Mouse (Mus musculus) lung, embryonic 16.5 days (tissue): ENCODE measurements around the gene Pard3. TPM values are rescaled to one million over a fixed set of nuclear protein-coding genes. Genes with fewer than 3 reads are reported as not detected.

Source experiments
- ATAC-seq: fragments of 200-750 bp; cut with Nextera tagmentation; 2 replicates; pipeline ENCODE4 v1.8.0; 2017; ENCODE audit warnings: low read depth, mild to moderate bottlenecking, moderate library complexity
- H3K27ac ChIP-seq: fragments of 300-500 bp; sonication (generic); 2 replicates; pipeline ENCODE4 v1.5.1; 2014; ENCODE audit warnings: mild to moderate bottlenecking, control low read depth, low read length
- H3K27me3 ChIP-seq: fragments of 300-500 bp; sonication (generic); 2 replicates; pipeline ENCODE4 v1.6.1; 2014; ENCODE audit warnings: low read depth, low read length, mixed read lengths; ENCODE audit not compliant: control insufficient read depth, insufficient read depth
- H3K36me3 ChIP-seq: fragments of 300-500 bp; sonication (generic); 2 replicates; pipeline ENCODE4 v1.6.1; 2014; ENCODE audit warnings: low read length; ENCODE audit not compliant: control insufficient read depth, insufficient read depth
- H3K4me1 ChIP-seq: fragments of 300-500 bp; sonication (generic); replicated peaks from 2 replicates; pipeline ENCODE4 v1.6.1; 2014; ENCODE audit warnings: low read length, mixed read lengths; ENCODE audit not compliant: control insufficient read depth, insufficient read depth
- H3K4me2 ChIP-seq: fragments of 300-500 bp; sonication (generic); 2 replicates; pipeline ENCODE4 v1.6.1; 2014; ENCODE audit warnings: low read depth, low read length, control low read depth
- H3K4me3 ChIP-seq: fragments of 300-500 bp; sonication (generic); 2 replicates; pipeline ENCODE4 v1.5.1; 2014; ENCODE audit warnings: mild to moderate bottlenecking, low read length, control low read depth
- H3K9ac ChIP-seq: fragments of 300-500 bp; sonication (generic); 2 replicates; pipeline ENCODE4 v1.6.1; 2014; ENCODE audit warnings: low read length, control low read depth
- H3K9me3 ChIP-seq: fragments of 300-500 bp; sonication (generic); 2 replicates; pipeline ENCODE4 v1.6.1; 2016; ENCODE audit warnings: low read length; ENCODE audit not compliant: control insufficient read depth
- WGBS: fragments of 180-500 bp; shearing (Covaris S2); extraction: QIAGEN DNeasy Blood & Tissue Kit; methylation state at CpG from one replicate; pipeline ENCODE4 v1.1.7; 2014; 5-methylcytosine and 5-hydroxymethylcytosine counted together
- polyA plus RNA-seq: library from polyadenylated mRNA; unstranded; fragments of >200 nt; fragmentation: Nextera tagmentation; extraction: Ambion mirVana; gene quantifications from 2 replicates; pipeline ENCODE4 v1.2.1, GENCODE M21; 2015

The Pard3 gene
- polyA plus RNA-seq, 1 experiment from 2014 or later = 19.0 TPM

DNA sequence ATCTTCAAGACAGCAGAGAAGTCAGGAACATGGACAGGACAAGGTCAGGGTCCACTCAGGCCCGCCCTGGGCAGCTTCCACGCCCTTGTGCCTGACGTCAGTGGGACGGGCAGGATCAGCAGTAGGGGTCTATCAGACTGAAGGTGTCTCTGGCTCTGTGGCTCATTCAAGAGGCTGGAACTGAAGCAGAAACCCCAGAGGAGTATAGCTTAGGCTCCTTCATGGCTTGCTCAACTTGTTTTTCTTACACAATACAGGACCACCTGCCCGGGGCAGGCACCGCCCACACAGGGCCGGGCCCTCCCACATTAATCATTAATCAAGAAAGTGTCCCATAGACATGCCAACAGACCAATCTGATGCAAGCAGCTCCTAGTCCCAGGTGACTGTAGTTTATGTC lies 12.8 kb downstream of the Pard3 start:
- Histone ChIP-seq H3K4me1 (peaks cover 52% of the 10 kb centered on the region), H3K9me3 (no peaks in the 10 kb centered on the region), H3K27ac (no peak overlapping the region), H3K4me2 (no peak overlapping the region), H3K36me3 (no peaks in the 10 kb centered on the region), H3K27me3 (no peaks in the 10 kb centered on the region), H3K4me3 (no peak overlapping the region), H3K9ac (no peak overlapping the region)
- peak; percentile 63 for ATAC-seq
- 69% methylated on average over 7 of the region's 7 CpGs for WGBS

DNA sequence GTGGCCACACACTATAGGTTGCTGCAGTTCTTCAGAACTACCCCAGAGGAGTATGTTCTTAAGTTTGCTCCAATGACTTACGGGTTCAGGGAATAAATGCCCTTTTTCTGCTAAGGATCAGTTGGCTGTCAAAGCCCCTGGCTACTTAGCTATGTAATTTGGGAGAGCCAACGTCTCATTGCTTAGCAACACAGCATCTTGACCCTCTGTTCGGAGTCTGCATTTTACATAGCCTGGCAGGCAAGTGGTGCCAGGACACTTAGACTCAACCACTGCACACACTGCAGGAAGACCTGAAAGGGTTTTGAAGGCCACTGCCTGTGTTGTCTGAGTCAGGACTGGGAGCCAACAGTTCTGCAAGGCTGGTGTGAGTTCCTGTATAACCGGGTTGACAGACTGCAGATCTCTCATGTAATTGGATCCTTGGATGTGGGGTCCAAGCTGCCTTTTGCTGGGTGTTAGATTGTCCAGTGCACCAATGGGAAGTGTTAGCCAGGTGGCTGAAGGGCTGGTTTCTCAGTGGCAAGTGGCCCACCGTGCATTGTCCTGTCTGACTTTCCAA lies 15.6 kb downstream of the Pard3 start:
- H3K4me1 ChIP-seq = peaks cover 55% of the 10 kb centered on the region
- no peaks in the 10 kb centered on the region for H3K36me3 ChIP-seq
- H3K4me2 ChIP-seq = no peak overlapping the region
- WGBS = 40% methylated on average over 5 of the region's 5 CpGs
- no peaks in the 10 kb centered on the region for H3K27me3 ChIP-seq
- no peaks in the 10 kb centered on the region for H3K9me3 ChIP-seq
- H3K4me3 ChIP-seq = no peak overlapping the region
- H3K27ac ChIP-seq = no peak overlapping the region
- H3K9ac ChIP-seq = no peak overlapping the region
- peak; percentile 29; the same call in 1 of the 2 replicates for ATAC-seq

DNA sequence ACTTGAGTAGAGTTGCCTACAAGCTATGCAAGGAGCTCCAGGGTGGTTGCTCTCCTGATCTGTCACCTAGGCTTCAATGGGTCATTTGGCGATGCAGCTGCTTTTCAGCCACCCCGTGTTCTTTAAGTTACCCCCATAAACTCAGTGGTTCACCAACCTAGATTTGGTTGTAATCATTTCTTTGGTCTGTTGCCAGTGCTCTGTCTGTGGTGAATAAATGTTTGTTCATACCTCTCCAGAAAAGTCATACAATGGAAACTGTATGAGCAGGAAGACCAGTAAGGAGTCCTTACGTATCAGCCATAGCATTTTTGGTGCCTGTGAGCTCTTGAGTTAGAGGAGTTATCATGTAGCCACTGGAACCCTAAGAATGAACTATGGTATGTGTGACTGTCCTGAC lies 17.6 kb downstream of the Pard3 start:
- WGBS = 53% methylated on average over 3 of the region's 3 CpGs
- Histone ChIP-seq H3K36me3 (no peaks in the 10 kb centered on the region), H3K4me1 (peaks cover 51% of the 10 kb centered on the region), H3K27me3 (no peaks in the 10 kb centered on the region), H3K27ac (0 out of 2 replicates have a peak overlapping the region, but pooled peaks have one; percentile 10), H3K9ac (no peak overlapping the region), H3K4me2 (no peak overlapping the region), H3K4me3 (no peak overlapping the region), H3K9me3 (no peaks in the 10 kb centered on the region)
- ATAC-seq = no peak

DNA sequence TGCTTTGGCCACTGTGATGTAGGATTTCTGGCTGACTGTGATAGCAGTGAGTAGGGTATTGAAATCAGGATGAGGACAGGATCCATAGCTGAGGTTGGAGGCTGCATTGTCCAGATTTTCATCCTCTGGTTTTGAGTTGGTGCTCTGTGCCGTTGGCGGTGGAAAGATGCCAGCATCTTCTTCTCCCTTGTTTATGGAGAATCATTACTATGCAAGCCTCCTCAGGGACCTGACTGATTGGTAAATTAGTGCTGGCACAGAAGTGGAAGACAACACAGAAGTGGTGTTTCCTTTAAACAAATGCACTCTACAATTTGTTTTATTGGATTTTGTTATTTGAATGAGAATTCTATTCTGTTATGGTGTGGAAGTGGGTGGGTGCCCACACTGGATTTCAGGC lies 18.8 kb downstream of the Pard3 start:
- WGBS = 65% methylated on average over 2 of the region's 2 CpGs
- Histone ChIP-seq H3K27me3 (no peaks in the 10 kb centered on the region), H3K36me3 (no peaks in the 10 kb centered on the region), H3K27ac (no peak overlapping the region), H3K9ac (no peak overlapping the region), H3K4me2 (no peak overlapping the region), H3K9me3 (no peaks in the 10 kb centered on the region), H3K4me1 (peaks cover 45% of the 10 kb centered on the region), H3K4me3 (no peak overlapping the region)
- ATAC-seq = no peak

DNA sequence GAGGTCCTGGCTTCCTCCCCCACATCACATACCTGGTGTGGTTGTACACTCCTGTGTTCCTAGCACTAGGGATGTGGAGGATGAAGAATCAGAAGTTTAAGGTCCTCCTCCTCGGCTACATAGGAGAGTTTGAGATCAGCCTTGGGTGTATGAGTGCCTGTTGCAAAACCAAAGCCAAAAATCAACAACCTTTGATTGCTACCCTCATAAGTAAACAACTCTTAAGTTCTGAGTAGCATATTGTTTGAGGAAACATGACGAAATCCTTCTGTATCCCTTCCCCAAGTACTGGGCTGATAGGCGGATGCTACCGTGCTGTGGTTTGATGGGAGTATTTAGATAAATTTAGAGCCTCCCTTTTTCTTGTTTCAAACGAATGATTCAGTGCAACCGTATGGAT lies 20.9 kb downstream of the Pard3 start:
- no peaks in the 10 kb centered on the region for H3K9me3 ChIP-seq
- 47% methylated on average over 6 of the region's 6 CpGs for WGBS
- no peak for ATAC-seq
- no peak overlapping the region for H3K9ac ChIP-seq
- no peak overlapping the region for H3K4me2 ChIP-seq
- H3K4me3 ChIP-seq = no peak overlapping the region
- no peaks in the 10 kb centered on the region for H3K27me3 ChIP-seq
- H3K27ac ChIP-seq = no peak overlapping the region
- H3K36me3 ChIP-seq = no peaks in the 10 kb centered on the region
- peaks cover 46% of the 10 kb centered on the region for H3K4me1 ChIP-seq

DNA sequence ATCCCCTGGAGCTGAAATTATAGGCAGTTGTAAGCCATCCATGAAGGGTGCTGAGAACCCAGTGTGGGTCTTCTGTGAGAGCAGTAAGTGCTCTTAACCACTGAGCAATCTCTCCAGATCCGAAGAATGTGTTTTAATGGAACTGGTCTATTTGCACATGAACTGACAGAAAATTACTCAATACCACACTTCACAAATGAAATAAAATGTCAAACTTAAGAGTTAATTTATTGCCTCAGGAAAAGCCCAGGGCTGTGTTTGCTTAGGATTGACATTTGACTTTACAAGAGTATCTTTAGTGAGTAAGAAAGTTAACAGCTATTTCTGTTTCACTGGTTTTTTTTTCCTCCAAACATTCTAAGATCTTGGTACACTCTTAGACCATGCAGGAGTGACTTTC lies 23.7 kb downstream of the Pard3 start:
- Histone ChIP-seq H3K36me3 (no peaks in the 10 kb centered on the region), H3K9me3 (no peaks in the 10 kb centered on the region), H3K27ac (peak overlapping the region; percentile 68), H3K4me1 (peaks cover 39% of the 10 kb centered on the region), H3K9ac (no peak overlapping the region), H3K4me2 (no peak overlapping the region), H3K27me3 (no peaks in the 10 kb centered on the region), H3K4me3 (no peak overlapping the region)
- ATAC-seq = peak; percentile 49; the same call in 1 of the 2 replicates
- 38% methylated on average over 1 of the region's 1 CpGs for WGBS

DNA sequence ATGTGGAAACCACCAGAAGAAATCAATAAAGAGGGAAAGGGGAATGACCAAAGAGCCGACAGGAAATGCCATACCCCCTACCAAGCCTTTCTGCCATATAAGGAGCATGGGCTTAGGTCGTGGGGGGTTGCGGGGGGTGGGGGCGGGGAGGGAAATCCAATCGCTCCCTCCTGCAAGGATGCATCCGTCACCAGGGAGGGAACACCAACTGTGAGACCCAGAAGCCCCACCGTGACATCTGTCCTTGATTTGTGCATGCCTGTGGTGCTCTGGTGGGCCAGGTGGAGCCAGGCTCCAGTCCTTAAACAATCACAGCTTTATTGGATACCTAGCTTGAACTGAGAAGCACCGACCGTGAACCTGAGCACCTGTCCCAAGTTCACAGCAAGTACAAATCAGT lies 24.7 kb downstream of the Pard3 start:
- Histone ChIP-seq H3K27me3 (no peaks in the 10 kb centered on the region), H3K9me3 (no peaks in the 10 kb centered on the region), H3K4me2 (no peak overlapping the region), H3K4me3 (no peak overlapping the region), H3K9ac (no peak overlapping the region), H3K27ac (no peak overlapping the region), H3K4me1 (peaks cover 45% of the 10 kb centered on the region), H3K36me3 (no peaks in the 10 kb centered on the region)
- no peak for ATAC-seq
- WGBS = 16% methylated on average over 9 of the region's 9 CpGs

DNA sequence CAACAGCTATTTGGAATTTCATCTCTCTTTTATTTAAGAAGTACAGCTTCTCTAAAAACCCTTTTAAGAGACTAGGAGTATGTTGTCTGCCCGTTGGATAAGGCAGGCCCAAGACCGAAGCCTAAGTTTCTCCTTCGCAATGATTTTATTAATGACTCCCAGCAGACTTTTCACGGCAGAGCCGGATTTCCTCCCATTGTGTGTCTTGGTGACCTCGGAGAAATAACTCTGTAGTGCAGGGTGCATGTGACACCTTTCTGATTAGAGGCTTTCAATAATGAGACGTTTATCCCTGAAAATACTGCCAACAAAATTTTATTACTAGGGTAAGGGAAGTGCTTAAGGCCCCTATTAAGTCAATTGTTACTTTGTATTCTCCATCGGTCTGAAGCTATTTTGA lies 25.3 kb downstream of the Pard3 start:
- H3K9me3 ChIP-seq = no peaks in the 10 kb centered on the region
- H3K27ac ChIP-seq = no peak overlapping the region
- 46% methylated on average over 8 of the region's 8 CpGs for WGBS
- H3K36me3 ChIP-seq = no peaks in the 10 kb centered on the region
- no peak overlapping the region for H3K4me3 ChIP-seq
- H3K4me1 ChIP-seq = peaks cover 44% of the 10 kb centered on the region
- H3K4me2 ChIP-seq = no peak overlapping the region
- H3K27me3 ChIP-seq = no peaks in the 10 kb centered on the region
- H3K9ac ChIP-seq = no peak overlapping the region
- no peak for ATAC-seq

DNA sequence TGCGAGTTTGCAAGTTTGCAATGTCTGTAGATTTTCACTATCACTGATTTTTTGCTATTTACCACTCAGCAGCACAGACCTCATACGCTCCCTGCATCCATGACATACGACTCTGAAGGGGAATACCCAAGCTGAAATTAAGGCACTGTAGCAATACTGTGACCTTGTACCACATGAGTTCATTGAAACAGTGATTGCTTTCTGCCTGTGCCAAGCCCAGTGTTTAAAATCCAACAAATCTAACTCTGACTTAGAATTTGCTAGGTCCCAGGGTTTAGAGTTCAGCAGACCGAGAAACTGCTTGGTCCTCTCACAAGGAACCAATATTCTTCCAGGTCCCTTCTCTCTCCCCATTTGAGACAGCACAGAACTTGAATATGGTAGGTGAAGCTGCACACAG lies 26.7 kb downstream of the Pard3 start:
- H3K9me3 ChIP-seq = no peaks in the 10 kb centered on the region
- no peak overlapping the region for H3K4me3 ChIP-seq
- no peak overlapping the region for H3K9ac ChIP-seq
- H3K4me2 ChIP-seq = no peak overlapping the region
- peaks cover 39% of the 10 kb centered on the region for H3K4me1 ChIP-seq
- no peaks in the 10 kb centered on the region for H3K36me3 ChIP-seq
- no peaks in the 10 kb centered on the region for H3K27me3 ChIP-seq
- 76% methylated on average over 4 of the region's 4 CpGs for whole genome bisulfite sequencing
- no peak overlapping the region for H3K27ac ChIP-seq
- no peak for ATAC-seq

DNA sequence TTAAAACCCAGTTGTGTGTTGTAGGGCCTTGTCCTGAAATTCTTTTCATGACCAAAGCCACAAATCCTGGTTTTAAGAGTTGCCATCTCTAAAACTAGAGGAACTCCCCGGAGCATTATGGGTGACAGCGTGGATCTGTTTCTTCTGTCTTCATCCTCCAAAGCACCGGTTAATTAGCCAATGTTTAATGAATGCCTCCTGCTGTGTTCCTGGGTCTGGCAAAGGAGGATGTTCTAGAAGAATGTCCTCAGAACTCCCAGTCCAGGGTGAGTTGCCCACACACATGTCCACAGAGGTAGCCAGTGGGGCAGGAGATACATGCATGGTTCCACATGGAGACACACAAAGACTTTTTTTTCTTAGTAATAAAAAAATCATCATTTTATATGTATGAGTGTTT lies 28.2 kb downstream of the Pard3 start:
- peaks cover 39% of the 10 kb centered on the region for H3K4me1 ChIP-seq
- WGBS = 83% methylated on average over 3 of the region's 3 CpGs
- no peak overlapping the region for H3K4me3 ChIP-seq
- no peaks in the 10 kb centered on the region for H3K27me3 ChIP-seq
- no peak overlapping the region for H3K4me2 ChIP-seq
- no peaks in the 10 kb centered on the region for H3K9me3 ChIP-seq
- no peak for ATAC-seq
- H3K27ac ChIP-seq = no peak overlapping the region
- no peaks in the 10 kb centered on the region for H3K36me3 ChIP-seq
- H3K9ac ChIP-seq = no peak overlapping the region
